22 mouse cellular contexts compared by ENCODE assay signal in the genomic region with DNA sequence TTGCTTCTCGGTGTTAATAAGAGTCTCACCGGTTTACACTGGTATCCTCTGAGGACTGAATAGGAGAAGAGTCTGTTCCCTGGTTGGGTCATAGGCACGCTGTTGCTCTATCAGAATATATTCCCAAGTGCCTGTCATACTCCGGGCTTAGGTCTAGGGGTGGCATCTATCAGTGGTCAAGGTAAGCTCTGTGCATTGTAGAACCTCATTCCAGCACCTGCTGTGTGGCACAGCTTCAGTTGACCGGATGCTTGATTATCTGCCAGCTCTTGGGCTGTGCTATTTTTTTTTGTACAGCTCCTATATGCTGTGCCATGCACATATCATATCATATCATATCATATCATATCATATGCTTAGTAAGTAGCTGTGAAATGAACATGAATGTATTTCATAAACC. TPM values are rescaled to one million over a fixed set of nuclear protein-coding genes. Genes with fewer than 3 reads are reported as not detected.
A peak's percentile ranks its signal among the peaks of the same experiment; 100 is the strongest.
DNase-seq lines count a peak whose midpoint lies in the region; ATAC-seq and TF ChIP-seq lines count a peak whose summit lies in the region.
"Had no signal": no experiment of that assay in that cellular context is flagged by ENCODE, and none has a peak within 500 bp of the region (broad histone marks: within the 10 kb centered on the region; RNA-seq: fewer than 3 reads in every experiment).

No protein-coding gene starts in this region.

- ATAC-seq in cerebellum, adult (ENCODE audit: insufficient number of reproducible peaks, low FRiP score, low TSS enrichment), result peak; percentile 56
- ATAC-seq in embryonic facial prominence, embryonic 13.5 days (ENCODE audit: insufficient number of reproducible peaks, insufficient read depth, low FRiP score, low TSS enrichment, low read depth), result peak; percentile 43; the same call in 1 of the 2 replicates
- ATAC-seq in kidney, postnatal 0 days (replicated peaks; ENCODE audit: low FRiP score, low read depth), result no peak
- no peak for ATAC-seq in kidney, embryonic 14.5 days (ENCODE audit: low FRiP score, low TSS enrichment)
- ATAC-seq: CD4-positive, CD25-positive, alpha-beta regulatory T cell, adult 4 months; forebrain, embryonic 16.5 days; intestine, embryonic 15.5 days had no signal

- WGBS in embryonic facial prominence, embryonic 13.5 days, result 91% methylated on average over 5 of the region's 5 CpGs
- 90% methylated on average over 5 of the region's 5 CpGs for WGBS in embryonic facial prominence, embryonic 10.5 days
- 93% methylated on average over 5 of the region's 5 CpGs for WGBS in kidney, postnatal 0 days
- WGBS in kidney, embryonic 14.5 days, result 92% methylated on average over 5 of the region's 5 CpGs

- H3K36me3 ChIP-seq in embryonic facial prominence, embryonic 13.5 days, result no peaks in the 10 kb centered on the region
- no peaks in the 10 kb centered on the region for H3K36me3 ChIP-seq in embryonic facial prominence, embryonic 10.5 days (replicated peaks)
- H3K36me3 ChIP-seq in kidney, postnatal 0 days (ENCODE audit: insufficient read depth, low read length), result no peaks in the 10 kb centered on the region
- H3K36me3 ChIP-seq in kidney, embryonic 14.5 days (ENCODE audit: control insufficient read depth, insufficient read depth, low read length), result no peaks in the 10 kb centered on the region
- H3K36me3 ChIP-seq: embryonic facial prominence, embryonic 12.5 days; forebrain, embryonic 12.5 days; G1E; heart, embryonic 12.5 days; hindbrain, embryonic 10.5 days; intestine, embryonic 15.5 days had no signal

- no peak for TF ChIP-seq CTCF in kidney, postnatal 0 days (IDR thresholded peaks at IDR 0.05; ENCODE audit: low read depth)

- H3K4me3 ChIP-seq in embryonic facial prominence, embryonic 13.5 days, result no peak overlapping the region
- H3K4me3 ChIP-seq in embryonic facial prominence, embryonic 10.5 days, result no peak overlapping the region
- no peak overlapping the region for H3K4me3 ChIP-seq in kidney, postnatal 0 days (replicated peaks; ENCODE audit: low read depth, low read length)
- no peak overlapping the region for H3K4me3 ChIP-seq in kidney, embryonic 14.5 days (ENCODE audit: low read length)
- H3K4me3 ChIP-seq: embryonic facial prominence, embryonic 12.5 days; forebrain, embryonic 12.5 days; heart, embryonic 12.5 days; hindbrain, embryonic 10.5 days; intestine, embryonic 15.5 days had no signal

- H3K4me1 ChIP-seq in embryonic facial prominence, embryonic 13.5 days, result peaks cover 6% of the 10 kb centered on the region; the same call in 1 of the 2 replicates
- no peaks in the 10 kb centered on the region for H3K4me1 ChIP-seq in embryonic facial prominence, embryonic 10.5 days
- no peaks in the 10 kb centered on the region for H3K4me1 ChIP-seq in kidney, postnatal 0 days (replicated peaks; ENCODE audit: insufficient read depth, low read length)
- no peaks in the 10 kb centered on the region for H3K4me1 ChIP-seq in kidney, embryonic 14.5 days (ENCODE audit: control insufficient read depth, insufficient read depth, low read length)
- H3K4me1 ChIP-seq: embryonic facial prominence, embryonic 12.5 days; forebrain, embryonic 12.5 days; heart, embryonic 12.5 days; hindbrain, embryonic 10.5 days; intestine, embryonic 15.5 days had no signal

- H3K9me3 ChIP-seq in embryonic facial prominence, embryonic 13.5 days, result no peaks in the 10 kb centered on the region
- H3K9me3 ChIP-seq in embryonic facial prominence, embryonic 10.5 days, result no peaks in the 10 kb centered on the region
- no peaks in the 10 kb centered on the region for H3K9me3 ChIP-seq in kidney, postnatal 0 days (replicated peaks; ENCODE audit: low read length)
- no peaks in the 10 kb centered on the region; the same call in 1 of the 2 replicates for H3K9me3 ChIP-seq in kidney, embryonic 14.5 days (ENCODE audit: control insufficient read depth, low read length)
- H3K9me3 ChIP-seq: embryonic facial prominence, embryonic 12.5 days; forebrain, embryonic 12.5 days; hindbrain, embryonic 10.5 days; intestine, embryonic 15.5 days had no signal

- no peak for DNase-seq in cerebellum, adult 9-11 months
- no peak for DNase-seq in embryonic facial prominence, embryonic 10.5 days (ENCODE audit: low spot score)
- DNase-seq in kidney, postnatal 0 days (ENCODE audit: low spot score), result no peak
- DNase-seq in brain, adult 2 months (ENCODE audit: low read depth, low spot score), result peak; percentile 28
- DNase-seq: adrenal gland, adult 8-10 months; adrenal gland, postnatal 36 days; B cell, adult 2 months; embryo, embryonic 11 days; gastrocnemius, postnatal 10 days; heart, adult 18-20 months had no signal

- no peaks in the 10 kb centered on the region for H3K27me3 ChIP-seq in embryonic facial prominence, embryonic 13.5 days
- no peaks in the 10 kb centered on the region for H3K27me3 ChIP-seq in embryonic facial prominence, embryonic 10.5 days (replicated peaks; ENCODE audit: low read depth, poor library complexity, severe bottlenecking)
- no peaks in the 10 kb centered on the region for H3K27me3 ChIP-seq in kidney, postnatal 0 days (ENCODE audit: insufficient read depth, low read length)
- H3K27me3 ChIP-seq in kidney, embryonic 14.5 days (ENCODE audit: control insufficient read depth, insufficient read depth, low read length), result no peaks in the 10 kb centered on the region
- H3K27me3 ChIP-seq: embryonic facial prominence, embryonic 12.5 days; forebrain, embryonic 12.5 days; heart, embryonic 12.5 days; intestine, embryonic 15.5 days had no signal

- H3K4me2 ChIP-seq in embryonic facial prominence, embryonic 13.5 days, result no peak overlapping the region
- H3K4me2 ChIP-seq in kidney, postnatal 0 days (ENCODE audit: low read length), result no peak overlapping the region
- no peak overlapping the region for H3K4me2 ChIP-seq in kidney, embryonic 14.5 days (replicated peaks; ENCODE audit: low read depth, low read length)
- H3K4me2 ChIP-seq: embryonic facial prominence, embryonic 12.5 days; forebrain, embryonic 12.5 days; heart, embryonic 12.5 days; hindbrain, embryonic 14.5 days; intestine, embryonic 15.5 days had no signal

- H3K9ac ChIP-seq in embryonic facial prominence, embryonic 13.5 days, result no peak overlapping the region
- H3K9ac ChIP-seq in kidney, postnatal 0 days (ENCODE audit: low read depth, low read length), result no peak overlapping the region
- H3K9ac ChIP-seq in kidney, embryonic 14.5 days (ENCODE audit: low read depth, low read length), result no peak overlapping the region
- H3K9ac ChIP-seq: embryonic facial prominence, embryonic 12.5 days; forebrain, embryonic 12.5 days; heart, embryonic 12.5 days; hindbrain, embryonic 14.5 days; intestine, embryonic 15.5 days had no signal

- peak overlapping the region; percentile 7; the same call in 1 of the 2 replicates for H3K27ac ChIP-seq in embryonic facial prominence, embryonic 13.5 days
- no peak overlapping the region for H3K27ac ChIP-seq in embryonic facial prominence, embryonic 10.5 days (replicated peaks)
- 0 out of 2 replicates have a peak overlapping the region, but pooled peaks have one; percentile 9 for H3K27ac ChIP-seq in kidney, postnatal 0 days
- no peak overlapping the region for H3K27ac ChIP-seq in kidney, embryonic 14.5 days (ENCODE audit: low read depth, low read length)
- H3K27ac ChIP-seq: embryonic facial prominence, embryonic 12.5 days; forebrain, embryonic 12.5 days; hindbrain, embryonic 10.5 days; hindbrain, embryonic 14.5 days; intestine, embryonic 15.5 days had no signal

RNA-seq across cellular contexts. Expression of a gene that starts 9.5 kb away (rescaled TPM):
- polyA plus RNA-seq in embryonic facial prominence, embryonic 13.5 days (2015; fragmentation: Nextera tagmentation; extraction: Ambion mirVana), result 0.62 and 1.5 TPM in 2 replicates
- 0.69 and 0.98 TPM in 2 replicates for polyA plus RNA-seq in embryonic facial prominence, embryonic 10.5 days (2016; fragmentation: Nextera tagmentation; extraction: Ambion mirVana)
- polyA plus RNA-seq in kidney, postnatal 0 days (2015; fragmentation: Nextera tagmentation; extraction: Ambion mirVana), result 0.55 and 0.64 TPM in 2 replicates
- 1.2 and 1.5 TPM in 2 replicates for polyA plus RNA-seq in kidney, embryonic 14.5 days (2014; fragmentation: Nextera tagmentation; extraction: Ambion mirVana)

Comparison
In these comparisons a context has a peak if more than half of its experiments do, and no peak if none do; other contexts are left out.
1. H3K27ac ChIP-seq: peak in embryonic facial prominence, embryonic 13.5 days (single experiment) and kidney, postnatal 0 days (single experiment); none in embryonic facial prominence, embryonic 10.5 days (single experiment) and kidney, embryonic 14.5 days (single experiment).
2. ATAC-seq: peak in cerebellum, adult (single experiment) and embryonic facial prominence, embryonic 13.5 days (single experiment); none in kidney, postnatal 0 days (single experiment) and kidney, embryonic 14.5 days (single experiment).